Mouse (Mus musculus): ENCODE data around the gene Ddb2. TPM values are rescaled to one million over a fixed set of nuclear protein-coding genes. Genes with fewer than 3 reads are reported as not detected.
"Not testable (repeated sequence)": the region's sequence is repeated elsewhere in the genome, so short reads cannot be mapped to it uniquely, and the experiment has no call there.

Ddb2 gene
- polyA plus RNA-seq, 1 experiment from 2014 or later = 16.6 TPM

GRCm38 (mm10) chr2:91237511-91238080 lies 814 bp upstream of the Ddb2 start:
- peak overlapping the region; percentile 65 for H3K4me3 ChIP-seq (replicated peaks; ENCODE audit: low read length)
- peak overlapping the region; percentile 87 for H3K4me2 ChIP-seq (ENCODE audit: low read length)
- peaks cover 10% of the 10 kb centered on the region for H3K4me1 ChIP-seq (replicated peaks; ENCODE audit: control insufficient read depth, insufficient read depth, low read length)
- peak; percentile 51 for ATAC-seq
- H3K9me3 ChIP-seq (ENCODE audit: control insufficient read depth, low read length); H3K27me3 ChIP-seq (replicated peaks; ENCODE audit: control insufficient read depth, insufficient read depth, low read length); H3K36me3 ChIP-seq (ENCODE audit: control insufficient read depth, insufficient read depth): not testable (repeated sequence)
- H3K9ac ChIP-seq (replicated peaks; ENCODE audit: low read depth, low read length) = peak overlapping the region; percentile 66; the same call in 1 of the 2 replicates
- 24% methylated on average over 4 of the region's 4 CpGs for WGBS
- peak overlapping the region; percentile 96 for H3K27ac ChIP-seq (ENCODE audit: low read length)

- no peak overlapping the region for H3K4me3 ChIP-seq (replicated peaks; ENCODE audit: low read length)
- H3K27ac ChIP-seq (ENCODE audit: low read length) = no peak overlapping the region
- H3K36me3 ChIP-seq (ENCODE audit: control insufficient read depth, insufficient read depth) = peaks cover 3% of the 10 kb centered on the region; the same call in 1 of the 2 replicates
- H3K4me2 ChIP-seq (ENCODE audit: low read length) = no peak overlapping the region
- H3K27me3 ChIP-seq (replicated peaks; ENCODE audit: control insufficient read depth, insufficient read depth, low read length) = no peaks in the 10 kb centered on the region
- no peaks in the 10 kb centered on the region for H3K9me3 ChIP-seq (ENCODE audit: control insufficient read depth, low read length)
- WGBS = 87% methylated on average over 2 of the region's 2 CpGs
- no peak for ATAC-seq
- no peak overlapping the region for H3K9ac ChIP-seq (replicated peaks; ENCODE audit: low read depth, low read length)
- H3K4me1 ChIP-seq (replicated peaks; ENCODE audit: control insufficient read depth, insufficient read depth, low read length) = no peaks in the 10 kb centered on the region
These were observed 7.0 kb downstream of the Ddb2 start for GRCm38 (mm10) chr2:91229735-91230134.

GRCm38 (mm10) chr2:91223614-91224013 lies 13.2 kb downstream of the Ddb2 start:
- H3K4me1 ChIP-seq (replicated peaks; ENCODE audit: control insufficient read depth, insufficient read depth, low read length) = no peaks in the 10 kb centered on the region
- H3K27me3 ChIP-seq (replicated peaks; ENCODE audit: control insufficient read depth, insufficient read depth, low read length) = no peaks in the 10 kb centered on the region
- no peak overlapping the region for H3K4me2 ChIP-seq (ENCODE audit: low read length)
- no peaks in the 10 kb centered on the region for H3K36me3 ChIP-seq (ENCODE audit: control insufficient read depth, insufficient read depth)
- WGBS = 79% methylated on average over 2 of the region's 2 CpGs
- no peak overlapping the region for H3K9ac ChIP-seq (replicated peaks; ENCODE audit: low read depth, low read length)
- no peak overlapping the region for H3K4me3 ChIP-seq (replicated peaks; ENCODE audit: low read length)
- H3K27ac ChIP-seq (ENCODE audit: low read length) = no peak overlapping the region
- H3K9me3 ChIP-seq (ENCODE audit: control insufficient read depth, low read length) = no peaks in the 10 kb centered on the region
- no peak for ATAC-seq

- no peak overlapping the region for H3K27ac ChIP-seq (ENCODE audit: low read length)
- 98% methylated on average over 3 of the region's 3 CpGs for WGBS
- H3K27me3 ChIP-seq (replicated peaks; ENCODE audit: control insufficient read depth, insufficient read depth, low read length) = no peaks in the 10 kb centered on the region
- H3K9ac ChIP-seq (replicated peaks; ENCODE audit: low read depth, low read length) = no peak overlapping the region
- H3K4me1 ChIP-seq (replicated peaks; ENCODE audit: control insufficient read depth, insufficient read depth, low read length) = 0 out of 2 replicates have a peak, but pooled peaks cover 2% of the 10 kb centered on the region
- no peaks in the 10 kb centered on the region for H3K36me3 ChIP-seq (ENCODE audit: control insufficient read depth, insufficient read depth)
- no peak for ATAC-seq
- H3K4me3 ChIP-seq (replicated peaks; ENCODE audit: low read length) = no peak overlapping the region
- H3K4me2 ChIP-seq (ENCODE audit: low read length) = no peak overlapping the region
- no peaks in the 10 kb centered on the region for H3K9me3 ChIP-seq (ENCODE audit: control insufficient read depth, low read length)
These were observed 16.3 kb downstream of the Ddb2 start for GRCm38 (mm10) chr2:91220501-91220900.

- Histone ChIP-seq H3K36me3 (ENCODE audit: control insufficient read depth, insufficient read depth) (peaks cover 8% of the 10 kb centered on the region; the same call in 1 of the 2 replicates), H3K27ac (ENCODE audit: low read length) (no peak overlapping the region), H3K9me3 (ENCODE audit: control insufficient read depth, low read length) (no peaks in the 10 kb centered on the region), H3K4me2 (ENCODE audit: low read length) (no peak overlapping the region), H3K4me3 (replicated peaks; ENCODE audit: low read length) (no peak overlapping the region), H3K4me1 (replicated peaks; ENCODE audit: control insufficient read depth, insufficient read depth, low read length) (0 out of 2 replicates have a peak, but pooled peaks cover 2% of the 10 kb centered on the region), H3K9ac (replicated peaks; ENCODE audit: low read depth, low read length) (no peak overlapping the region), H3K27me3 (replicated peaks; ENCODE audit: control insufficient read depth, insufficient read depth, low read length) (no peaks in the 10 kb centered on the region)
- no peak for ATAC-seq
- 43% methylated on average over 4 of the region's 4 CpGs for WGBS
These were observed 19.8 kb downstream of the Ddb2 start for GRCm38 (mm10) chr2:91217032-91217431.

- Histone ChIP-seq H3K4me1 (replicated peaks; ENCODE audit: control insufficient read depth, insufficient read depth, low read length) (0 out of 2 replicates have a peak, but pooled peaks cover 2% of the 10 kb centered on the region), H3K36me3 (ENCODE audit: control insufficient read depth, insufficient read depth) (peaks cover 33% of the 10 kb centered on the region), H3K9me3 (ENCODE audit: control insufficient read depth, low read length) (no peaks in the 10 kb centered on the region), H3K27ac (ENCODE audit: low read length) (no peak overlapping the region), H3K4me2 (ENCODE audit: low read length) (no peak overlapping the region), H3K4me3 (replicated peaks; ENCODE audit: low read length) (no peak overlapping the region), H3K27me3 (replicated peaks; ENCODE audit: control insufficient read depth, insufficient read depth, low read length) (no peaks in the 10 kb centered on the region), H3K9ac (replicated peaks; ENCODE audit: low read depth, low read length) (no peak overlapping the region)
- no peak for ATAC-seq
These were observed 23.5 kb downstream of the Ddb2 start for GRCm38 (mm10) chr2:91213311-91213710.

- no peak for ATAC-seq
- H3K9me3 ChIP-seq (ENCODE audit: control insufficient read depth, low read length) = no peaks in the 10 kb centered on the region
- H3K27ac ChIP-seq (ENCODE audit: low read length) = no peak overlapping the region
- 94% methylated on average over 9 of the region's 9 CpGs for WGBS
- no peak overlapping the region for H3K9ac ChIP-seq (replicated peaks; ENCODE audit: low read depth, low read length)
- peaks cover 32% of the 10 kb centered on the region for H3K36me3 ChIP-seq (ENCODE audit: control insufficient read depth, insufficient read depth)
- peaks cover 21% of the 10 kb centered on the region for H3K4me1 ChIP-seq (replicated peaks; ENCODE audit: control insufficient read depth, insufficient read depth, low read length)
- H3K4me3 ChIP-seq (replicated peaks; ENCODE audit: low read length) = no peak overlapping the region
- no peak overlapping the region for H3K4me2 ChIP-seq (ENCODE audit: low read length)
- no peaks in the 10 kb centered on the region for H3K27me3 ChIP-seq (replicated peaks; ENCODE audit: control insufficient read depth, insufficient read depth, low read length)
These were observed 30.5 kb downstream of the Ddb2 start for GRCm38 (mm10) chr2:91206254-91206775.

- H3K27ac ChIP-seq (ENCODE audit: low read length) = peak overlapping the region; percentile 93
- peaks cover 21% of the 10 kb centered on the region for H3K4me1 ChIP-seq (replicated peaks; ENCODE audit: control insufficient read depth, insufficient read depth, low read length)
- H3K27me3 ChIP-seq (replicated peaks; ENCODE audit: control insufficient read depth, insufficient read depth, low read length) = no peaks in the 10 kb centered on the region
- peak overlapping the region; percentile 90 for H3K4me2 ChIP-seq (ENCODE audit: low read length)
- peak overlapping the region; percentile 93 for H3K9ac ChIP-seq (replicated peaks; ENCODE audit: low read depth, low read length)
- peak overlapping the region; percentile 92 for H3K4me3 ChIP-seq (replicated peaks; ENCODE audit: low read length)
- no peak for ATAC-seq
- peaks cover 10% of the 10 kb centered on the region; the same call in 1 of the 2 replicates for H3K36me3 ChIP-seq (ENCODE audit: control insufficient read depth, insufficient read depth)
- WGBS = 11% methylated on average over 20 of the region's 20 CpGs
- H3K9me3 ChIP-seq (ENCODE audit: control insufficient read depth, low read length) = no peaks in the 10 kb centered on the region
These were observed 33.7 kb downstream of the Ddb2 start for GRCm38 (mm10) chr2:91202972-91203656.

- H3K27me3 ChIP-seq (replicated peaks; ENCODE audit: control insufficient read depth, insufficient read depth, low read length) = no peaks in the 10 kb centered on the region
- peak; percentile 97 for ATAC-seq
- no peaks in the 10 kb centered on the region for H3K9me3 ChIP-seq (ENCODE audit: control insufficient read depth, low read length)
- peaks cover 8% of the 10 kb centered on the region; the same call in 1 of the 2 replicates for H3K36me3 ChIP-seq (ENCODE audit: control insufficient read depth, insufficient read depth)
- H3K4me3 ChIP-seq (replicated peaks; ENCODE audit: low read length) = peak within 1 kb of the TSS; percentile 92
- H3K27ac ChIP-seq (ENCODE audit: low read length) = peak within 1 kb of the TSS; percentile 93
- peaks cover 21% of the 10 kb centered on the region for H3K4me1 ChIP-seq (replicated peaks; ENCODE audit: control insufficient read depth, insufficient read depth, low read length)
- peak within 1 kb of the TSS; percentile 90 for H3K4me2 ChIP-seq (ENCODE audit: low read length)
- 3% methylated on average over 28 of the region's 28 CpGs for WGBS
- H3K9ac ChIP-seq (replicated peaks; ENCODE audit: low read depth, low read length) = peak within 1 kb of the TSS; percentile 93
These were observed 34.4 kb downstream of the Ddb2 start, which contains the start of the genes Nr1h3 and Acp2 for GRCm38 (mm10) chr2:91202222-91202971. Gene Nr1h3 (minus strand): TSS chr2:91202834. Gene Acp2 (plus strand): TSS chr2:91202885.
